Mouse (Mus musculus): Measurements from ENCODE around the gene Hebp1.

Gene Hebp1

DNA sequence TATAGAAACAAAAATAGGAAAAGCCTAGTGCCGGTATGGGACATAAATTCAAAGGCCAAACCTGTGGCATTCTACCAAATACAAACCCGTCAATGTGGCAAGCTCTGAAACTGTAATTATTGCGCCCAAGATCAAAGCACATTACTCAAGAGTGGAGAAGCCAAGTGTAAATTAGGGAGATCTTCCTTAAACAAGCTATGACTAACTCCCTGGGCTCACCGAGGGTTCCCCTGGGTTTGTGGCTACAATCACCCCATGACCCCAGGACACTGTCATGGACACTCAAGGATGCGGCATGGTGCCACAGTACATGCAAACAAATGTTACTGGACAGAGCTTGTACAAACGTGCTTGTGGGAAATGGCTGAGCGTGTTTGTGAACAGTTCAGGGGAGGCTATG, 64.7 kb downstream of the Hebp1 start:
- in situ Hi-C loops (cut with MboI; ENCODE audit: low sequenced_read_pairs): no loop called here

DNA sequence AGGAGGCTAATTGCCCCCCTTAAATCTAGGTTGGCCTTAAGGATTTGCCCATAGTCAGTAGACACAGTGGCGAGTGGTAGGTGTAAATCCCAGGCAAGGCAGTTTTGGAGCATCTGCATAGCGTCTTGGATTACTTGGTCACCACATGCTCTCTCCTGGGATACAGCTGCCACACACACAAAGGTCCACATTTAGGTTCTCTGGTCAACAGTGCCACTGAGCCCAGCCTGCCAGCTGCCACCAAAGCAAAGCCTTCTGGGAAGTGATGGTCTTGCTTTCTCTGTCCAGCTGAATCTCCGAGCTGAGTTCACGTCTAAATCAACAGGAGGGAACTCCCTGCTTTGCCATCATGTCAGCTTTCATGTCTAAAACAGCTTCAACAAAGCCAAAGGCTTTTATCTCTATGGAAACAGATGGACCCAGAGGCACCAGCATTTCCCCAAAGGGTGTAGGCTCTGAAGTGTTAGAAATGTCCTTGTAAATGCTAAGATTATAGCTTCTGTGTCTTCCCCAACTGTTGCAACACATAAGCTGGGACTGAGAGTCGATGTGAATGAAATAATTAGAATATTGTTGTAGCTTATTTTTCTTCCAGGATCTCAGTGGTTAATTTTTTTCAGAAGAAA, 73.0 kb downstream of the Hebp1 start:
- in situ Hi-C loops (cut with MboI; ENCODE audit: low sequenced_read_pairs): no loop called here

GRCm38 (mm10) chr6:135118183-135118582, 79.6 kb downstream of the Hebp1 start, which contains the start of gene Gprc5d:
Gene Gprc5d, minus strand, starts transcription at chr6:135118283.
- in situ Hi-C loops (cut with MboI; ENCODE audit: low sequenced_read_pairs): no loop called here

- in situ Hi-C loops (cut with MboI; ENCODE audit: low sequenced_read_pairs): no loop called here
Observed at GRCm38 (mm10) chr6:135116479-135116878, 81.3 kb downstream of the Hebp1 start.

- in situ Hi-C loops (cut with MboI; ENCODE audit: low sequenced_read_pairs): no loop called here
Observed at GRCm38 (mm10) chr6:135113114-135113436, 84.7 kb downstream of the Hebp1 start.

GRCm38 (mm10) chr6:135112411-135113113, 85.3 kb downstream of the Hebp1 start:
- in situ Hi-C loops (cut with MboI; ENCODE audit: low sequenced_read_pairs): no loop called here

- in situ Hi-C loops (cut with MboI; ENCODE audit: low sequenced_read_pairs): no loop called here
Observed at GRCm38 (mm10) chr6:135107014-135107413, 90.8 kb downstream of the Hebp1 start.

DNA sequence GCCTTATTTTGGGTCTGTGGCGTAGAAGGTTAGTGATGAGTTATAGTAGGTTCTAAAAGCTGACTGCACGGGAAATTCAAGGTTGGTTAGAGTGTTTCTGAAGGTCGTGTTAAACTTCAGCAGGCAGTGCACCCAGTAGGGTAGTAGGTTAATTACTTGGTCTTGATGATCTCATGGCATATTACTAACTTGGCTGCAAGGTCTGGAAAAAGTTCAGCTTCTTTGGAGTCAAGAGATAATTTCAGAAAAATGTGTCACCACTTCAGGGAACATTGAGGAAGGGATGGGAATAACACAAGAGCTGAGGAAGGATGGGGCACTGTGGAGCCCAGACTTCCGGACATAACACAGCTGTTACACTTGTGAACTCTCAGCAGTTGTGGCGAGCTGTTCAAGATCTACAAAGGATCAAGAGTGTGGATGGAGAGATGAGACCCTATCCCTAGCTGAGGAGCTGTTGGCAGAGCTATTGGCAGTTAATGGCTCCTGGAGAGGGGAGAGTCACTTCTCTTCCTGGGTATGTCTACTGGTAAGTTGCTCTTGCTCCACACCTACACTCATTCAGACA, 95.0 kb downstream of the Hebp1 start:
- in situ Hi-C loops (cut with MboI; ENCODE audit: low sequenced_read_pairs): no loop called here

DNA sequence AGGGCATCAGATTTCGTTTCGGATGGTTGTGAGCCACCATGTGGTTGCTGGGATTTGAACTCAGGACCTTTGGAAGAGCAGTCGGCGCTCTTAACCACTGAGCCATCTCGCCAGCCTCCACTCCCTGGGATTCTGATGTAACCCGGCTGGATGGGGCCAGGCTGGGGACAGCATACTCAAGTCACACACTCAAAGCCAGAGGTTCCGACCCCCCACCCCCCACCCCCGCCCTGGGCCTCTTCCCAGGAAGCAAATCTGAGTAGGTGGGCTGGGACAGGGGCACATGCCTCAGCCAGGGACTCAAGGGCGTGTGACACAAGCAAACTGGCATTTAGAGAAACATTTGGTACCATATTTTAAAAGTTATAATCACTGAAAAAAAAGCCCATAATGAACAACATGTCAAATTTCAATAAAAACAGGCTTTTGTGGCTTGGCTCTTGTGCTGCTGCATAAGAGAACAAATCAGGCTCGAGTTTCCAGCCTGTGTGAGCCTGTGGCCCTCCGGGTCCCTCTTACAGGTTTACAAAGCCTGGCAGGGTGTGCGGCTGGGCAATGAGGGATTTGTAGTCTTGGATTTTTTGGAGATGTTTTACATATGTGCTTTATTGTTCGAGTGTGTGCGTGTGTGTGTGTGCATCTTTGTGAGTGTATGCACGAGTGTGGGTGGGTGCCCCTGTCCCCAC, 96.9 kb downstream of the Hebp1 start:
- in situ Hi-C loops (cut with MboI; ENCODE audit: low sequenced_read_pairs): no loop called here

GRCm38 (mm10) chr6:135092798-135093470, 104.9 kb downstream of the Hebp1 start:
- in situ Hi-C loops (cut with MboI; ENCODE audit: low sequenced_read_pairs): no loop called here

GRCm38 (mm10) chr6:135090661-135091060, 107.2 kb downstream of the Hebp1 start:
- in situ Hi-C loops (cut with MboI; ENCODE audit: low sequenced_read_pairs): no loop called here

- in situ Hi-C loops (cut with MboI; ENCODE audit: low sequenced_read_pairs): no loop called here
Observed at GRCm38 (mm10) chr6:135089786-135090185, 108.0 kb downstream of the Hebp1 start.

DNA sequence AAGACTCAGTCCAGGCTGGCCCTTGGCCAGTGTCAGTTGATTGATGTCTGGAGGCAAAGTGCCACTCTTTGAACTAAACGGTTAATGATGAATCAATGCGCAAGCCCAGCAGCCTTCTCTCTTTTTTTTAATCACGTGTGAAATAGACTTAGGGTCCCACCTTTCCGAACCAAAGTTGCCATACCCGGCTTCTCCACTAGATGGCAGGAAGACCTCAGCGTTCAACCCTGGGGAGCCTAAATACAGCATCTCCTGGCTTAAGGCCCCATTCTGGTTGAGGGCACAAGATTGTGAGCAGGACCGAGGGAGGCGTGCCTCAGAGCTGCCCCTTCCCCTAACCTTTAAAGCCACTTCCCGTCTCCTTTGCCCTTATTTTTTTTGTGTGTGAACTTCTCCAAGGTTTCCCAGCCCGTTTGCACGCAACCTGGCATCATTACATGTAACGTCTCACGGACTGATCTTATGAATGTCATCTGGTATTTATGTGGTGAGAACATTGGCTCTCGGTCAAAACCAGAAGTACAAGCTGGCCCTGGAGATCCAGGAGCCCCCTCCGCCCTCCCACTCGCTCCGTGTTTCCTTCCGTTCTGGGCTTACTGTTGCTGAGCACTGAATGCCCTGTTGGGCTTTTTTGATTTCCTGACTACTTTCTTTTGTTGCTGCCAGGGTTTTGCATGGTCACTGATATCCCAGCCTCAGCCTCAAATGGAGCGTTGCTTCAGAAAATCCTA, 109.9 kb downstream of the Hebp1 start:
- in situ Hi-C loops (cut with MboI; ENCODE audit: low sequenced_read_pairs): no loop called here

Data from CH12F3 (cell line).